Mouse (Mus musculus) testis, adult 2 months (tissue): Measurements from ENCODE around the gene Best1. TPM values are rescaled to one million over a fixed set of nuclear protein-coding genes. Genes with fewer than 3 reads are reported as not detected.
A peak's percentile ranks its signal among the peaks of the same experiment; 100 is the strongest.

Source experiments
- H3K27ac ChIP-seq: fragments of 200-500 bp; 2 replicates; pipeline ENCODE4 v1.5.1; 2012; ENCODE audit warnings: low read depth, low read length; ENCODE audit not compliant: control insufficient read depth, insufficient read depth
- H3K27me3 ChIP-seq: fragments of 200-500 bp; 2 replicates; pipeline ENCODE4 v1.6.1; 2012; ENCODE audit warnings: mild to moderate bottlenecking, low read length, moderate library complexity; ENCODE audit not compliant: control insufficient read depth, insufficient read depth
- H3K36me3 ChIP-seq: fragments of 200-500 bp; 2 replicates; pipeline ENCODE4 v1.6.1; 2012; ENCODE audit warnings: mild to moderate bottlenecking, low read length; ENCODE audit not compliant: control insufficient read depth, insufficient read depth
- H3K4me1 ChIP-seq: fragments of 200-500 bp; 2 replicates; pipeline ENCODE4 v1.6.1; 2012; ENCODE audit warnings: low read length; ENCODE audit not compliant: control insufficient read depth, insufficient read depth
- H3K4me3 ChIP-seq: fragments of 200-500 bp; 2 replicates; pipeline ENCODE4 v1.5.1; 2012; ENCODE audit warnings: low read depth, mild to moderate bottlenecking, low read length, moderate library complexity, mixed read lengths; ENCODE audit not compliant: control insufficient read depth
- CTCF ChIP-seq: fragments of 200-500 bp; IDR thresholded peaks from 2 replicates; pipeline ENCODE4 v1.5.1; 2012; ENCODE audit warnings: low read depth, mild to moderate bottlenecking, inconsistent platforms, low read length, moderate library complexity; ENCODE audit not compliant: control insufficient read depth, insufficient read depth, insufficient replicate concordance
- POLR2A ChIP-seq: fragments of 200-500 bp; IDR thresholded peaks from 2 replicates; pipeline ENCODE4 v1.6.1; 2012; ENCODE audit warnings: low read depth, mild to moderate bottlenecking, inconsistent platforms, low read length, moderate library complexity; ENCODE audit not compliant: control insufficient read depth
- polyA plus RNA-seq: library from polyadenylated mRNA; depleted of rRNA; stranded (reverse); fragments of >200 nt; gene quantifications from 2 replicates; pipeline ENCODE4 v1.2.3, GENCODE M21; 2012; rRNA removed

Gene Best1
- polyA plus RNA-seq = 339 and 362 TPM in 2 replicates

- peak within 1 kb of the TSS; percentile 68 for H3K27ac ChIP-seq
- TF ChIP-seq POLR2A = peak; percentile 82; the same call in 1 of the 2 replicates
- no peak for TF ChIP-seq CTCF
- H3K4me1 ChIP-seq = no peaks in the 10 kb centered on the region
- no peaks in the 10 kb centered on the region for H3K36me3 ChIP-seq
- H3K4me3 ChIP-seq = peak within 1 kb of the TSS; percentile 89
- H3K27me3 ChIP-seq = no peaks in the 10 kb centered on the region
Observed at GRCm38 (mm10) chr19:10001206-10001969, at the start of gene Best1, which contains the start of gene Rab3il1. TSS of gene Best1 (minus strand) at chr19:10001633. TSS of gene Rab3il1 (plus strand) at chr19:10001669.

- TF ChIP-seq POLR2A (no peak), CTCF (no peak)
Observed at GRCm38 (mm10) chr19:10050438-10050837, 49.0 kb upstream of the Best1 start.

GRCm38 (mm10) chr19:10049533-10049932 is 48.1 kb upstream of the Best1 start:
- no peaks in the 10 kb centered on the region for H3K36me3 ChIP-seq
- no peaks in the 10 kb centered on the region for H3K27me3 ChIP-seq
- no peak overlapping the region for H3K4me3 ChIP-seq
- H3K27ac ChIP-seq = no peak overlapping the region
- no peak for TF ChIP-seq CTCF
- no peaks in the 10 kb centered on the region; the same call in 1 of the 2 replicates for H3K4me1 ChIP-seq

More at GRCm38 (mm10) chr19:10050438-10050837, 49.0 kb upstream of the Best1 start:
- Histone ChIP-seq H3K4me3 (no peak overlapping the region), H3K27ac (no peak overlapping the region), H3K27me3 (no peaks in the 10 kb centered on the region), H3K36me3 (no peaks in the 10 kb centered on the region), H3K4me1 (no peaks in the 10 kb centered on the region; the same call in 1 of the 2 replicates)

GRCm38 (mm10) chr19:10046983-10047382 is 45.5 kb upstream of the Best1 start:
- TF ChIP-seq CTCF (no peak), POLR2A (no peak)
- Histone ChIP-seq H3K4me1 (peaks cover 2% of the 10 kb centered on the region), H3K27me3 (no peaks in the 10 kb centered on the region), H3K27ac (no peak overlapping the region), H3K36me3 (no peaks in the 10 kb centered on the region), H3K4me3 (no peak overlapping the region)

- no peaks in the 10 kb centered on the region for H3K36me3 ChIP-seq
- TF ChIP-seq POLR2A (no peak), CTCF (no peak)
- H3K27ac ChIP-seq = no peak overlapping the region
- H3K4me3 ChIP-seq = no peak overlapping the region
- peaks cover 6% of the 10 kb centered on the region for H3K4me1 ChIP-seq
- H3K27me3 ChIP-seq = no peaks in the 10 kb centered on the region
Observed at GRCm38 (mm10) chr19:10046346-10046745, 44.9 kb upstream of the Best1 start.

- H3K36me3 ChIP-seq = no peaks in the 10 kb centered on the region
- H3K4me1 ChIP-seq = peaks cover 6% of the 10 kb centered on the region
- H3K4me3 ChIP-seq = no peak overlapping the region
- no peaks in the 10 kb centered on the region for H3K27me3 ChIP-seq
- no peak for TF ChIP-seq POLR2A
- TF ChIP-seq CTCF = no peak
- no peak overlapping the region for H3K27ac ChIP-seq
Observed at GRCm38 (mm10) chr19:10045707-10046106, 44.3 kb upstream of the Best1 start.

- Histone ChIP-seq H3K4me3 (no peak overlapping the region), H3K27me3 (no peaks in the 10 kb centered on the region), H3K27ac (no peak overlapping the region), H3K4me1 (peaks cover 6% of the 10 kb centered on the region), H3K36me3 (no peaks in the 10 kb centered on the region)
- no peak for TF ChIP-seq POLR2A
- TF ChIP-seq CTCF = no peak
Observed at GRCm38 (mm10) chr19:10043643-10044042, 42.2 kb upstream of the Best1 start.

- TF ChIP-seq CTCF = no peak
- TF ChIP-seq POLR2A = no peak
- Histone ChIP-seq H3K27me3 (no peaks in the 10 kb centered on the region), H3K4me1 (peaks cover 6% of the 10 kb centered on the region), H3K4me3 (no peak overlapping the region), H3K27ac (no peak overlapping the region), H3K36me3 (no peaks in the 10 kb centered on the region)
Observed at GRCm38 (mm10) chr19:10042816-10043215, 41.4 kb upstream of the Best1 start.
